Mouse (Mus musculus): ENCODE results near the gene Gak. TPM values are rescaled to one million over a fixed set of nuclear protein-coding genes. Genes with fewer than 3 reads are reported as not detected.

Gene Gak
- polyA plus RNA-seq, 1 experiment from 2014 or later: 46.2 TPM

DNA sequence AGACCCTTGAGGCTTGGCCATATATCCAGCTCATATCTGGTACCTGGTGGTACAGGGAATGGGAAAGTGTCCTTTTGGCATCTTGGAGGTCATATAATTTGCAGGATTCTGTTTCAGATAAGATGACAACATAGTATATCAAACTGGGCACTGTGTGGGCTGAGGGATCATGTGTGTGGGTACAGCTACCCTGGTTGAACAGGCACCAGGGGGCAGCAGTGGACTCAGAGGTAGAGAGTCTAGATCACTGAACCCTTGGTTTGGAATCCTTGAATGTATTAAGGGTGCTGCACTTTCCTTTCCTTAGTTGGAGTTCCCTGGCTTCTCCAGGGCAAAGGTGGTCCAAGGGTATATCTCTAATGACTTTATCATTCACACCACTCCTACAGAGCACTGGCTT lies 41.2 kb upstream of the Gak start:
- H3K9ac ChIP-seq (ENCODE audit: low read depth, low read length): no peak overlapping the region
- no peak for ATAC-seq (ENCODE audit: low read depth)

GRCm38 (mm10) chr5:108669986-108670385 lies 40.4 kb upstream of the Gak start:
- Histone ChIP-seq H3K4me1 (ENCODE audit: control insufficient read depth, insufficient read depth, low read length) (peaks cover 13% of the 10 kb centered on the region; the same call in 1 of the 2 replicates), H3K27ac (replicated peaks; ENCODE audit: low read depth, low read length) (peak overlapping the region; percentile 88; the same call in 1 of the 2 replicates), H3K4me3 (ENCODE audit: low read depth, low read length) (peak overlapping the region; percentile 53), H3K27me3 (replicated peaks; ENCODE audit: control insufficient read depth, insufficient read depth, low read length) (no peaks in the 10 kb centered on the region), H3K9ac (ENCODE audit: low read depth, low read length) (peak overlapping the region; percentile 76; the same call in 1 of the 2 replicates), H3K36me3 (ENCODE audit: control insufficient read depth, insufficient read depth, low read length) (peaks cover 17% of the 10 kb centered on the region; the same call in 1 of the 2 replicates), H3K4me2 (ENCODE audit: low read depth, low read length) (peak overlapping the region; percentile 78), H3K9me3 (ENCODE audit: control insufficient read depth, low read length) (no peaks in the 10 kb centered on the region)
- 78% methylated on average over 9 of the region's 9 CpGs for WGBS
- ATAC-seq (ENCODE audit: low read depth): no peak
- no peak for DNase-seq (ENCODE audit: low spot score)

More for the DNA sequence above, 41.2 kb upstream of the Gak start:
- no peak for DNase-seq (ENCODE audit: low spot score)
- Histone ChIP-seq H3K27ac (replicated peaks; ENCODE audit: low read depth, low read length) (no peak overlapping the region), H3K9me3 (ENCODE audit: control insufficient read depth, low read length) (no peaks in the 10 kb centered on the region), H3K27me3 (replicated peaks; ENCODE audit: control insufficient read depth, insufficient read depth, low read length) (no peaks in the 10 kb centered on the region), H3K4me2 (ENCODE audit: low read depth, low read length) (no peak overlapping the region), H3K4me1 (ENCODE audit: control insufficient read depth, insufficient read depth, low read length) (peaks cover 13% of the 10 kb centered on the region; the same call in 1 of the 2 replicates), H3K36me3 (ENCODE audit: control insufficient read depth, insufficient read depth, low read length) (peaks cover 17% of the 10 kb centered on the region; the same call in 1 of the 2 replicates), H3K4me3 (ENCODE audit: low read depth, low read length) (no peak overlapping the region)

GRCm38 (mm10) chr5:108668977-108669936 lies 39.7 kb upstream of the Gak start, which contains the start of gene Dgkq:
TSS of gene Dgkq (minus strand) at chr5:108669672.
- H3K4me2 ChIP-seq (ENCODE audit: low read depth, low read length): peak within 1 kb of the TSS; percentile 78
- peak within 1 kb of the TSS; percentile 76 for H3K9ac ChIP-seq (ENCODE audit: low read depth, low read length)
- peak within 1 kb of the TSS; percentile 88 for H3K27ac ChIP-seq (replicated peaks; ENCODE audit: low read depth, low read length)
- peak within 1 kb of the TSS; percentile 53 for H3K4me3 ChIP-seq (ENCODE audit: low read depth, low read length)
- no peaks in the 10 kb centered on the region for H3K9me3 ChIP-seq (ENCODE audit: control insufficient read depth, low read length)
- DNase-seq (ENCODE audit: low spot score) (peak; percentile 89), ATAC-seq (ENCODE audit: low read depth) (peak; percentile 84)
- H3K4me1 ChIP-seq (ENCODE audit: control insufficient read depth, insufficient read depth, low read length): peaks cover 13% of the 10 kb centered on the region; the same call in 1 of the 2 replicates
- WGBS: 7% methylated on average over 35 of the region's 43 CpGs
- H3K36me3 ChIP-seq (ENCODE audit: control insufficient read depth, insufficient read depth, low read length): peaks cover 17% of the 10 kb centered on the region; the same call in 1 of the 2 replicates
- no peaks in the 10 kb centered on the region for H3K27me3 ChIP-seq (replicated peaks; ENCODE audit: control insufficient read depth, insufficient read depth, low read length)

DNA sequence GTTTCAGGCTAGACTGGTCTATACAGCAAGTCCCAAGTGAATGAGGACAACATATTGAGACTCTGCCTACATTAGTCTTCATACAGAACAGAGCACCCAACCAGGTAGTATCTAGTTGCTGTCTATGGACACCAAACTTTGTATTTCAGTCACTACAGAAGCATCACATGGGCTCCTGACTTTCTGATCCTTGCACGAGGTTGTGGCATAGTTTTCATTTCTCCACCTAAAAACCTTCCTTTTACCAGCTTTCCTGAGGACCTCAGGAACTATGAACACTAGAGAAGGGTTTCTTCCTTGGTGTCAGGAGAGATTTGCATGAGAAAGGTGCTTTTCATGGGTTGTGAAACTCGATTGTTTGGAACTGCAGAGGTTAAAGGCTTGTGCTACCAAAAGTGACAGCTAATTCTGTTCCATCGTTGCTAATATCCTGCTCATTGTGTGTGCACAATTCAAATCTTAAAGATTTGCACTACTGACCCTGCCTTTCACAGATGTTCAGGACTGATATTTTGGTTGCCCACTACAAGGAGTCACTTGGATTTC lies 38.9 kb upstream of the Gak start:
- no peaks in the 10 kb centered on the region for H3K27me3 ChIP-seq (replicated peaks; ENCODE audit: control insufficient read depth, insufficient read depth, low read length)
- H3K36me3 ChIP-seq (ENCODE audit: control insufficient read depth, insufficient read depth, low read length): peaks cover 17% of the 10 kb centered on the region; the same call in 1 of the 2 replicates
- H3K9me3 ChIP-seq (ENCODE audit: control insufficient read depth, low read length): no peaks in the 10 kb centered on the region
- peak overlapping the region; percentile 78 for H3K4me2 ChIP-seq (ENCODE audit: low read depth, low read length)
- peak overlapping the region; percentile 88 for H3K27ac ChIP-seq (replicated peaks; ENCODE audit: low read depth, low read length)
- peak overlapping the region; percentile 76 for H3K9ac ChIP-seq (ENCODE audit: low read depth, low read length)
- 11% methylated on average over 3 of the region's 3 CpGs for WGBS
- peak overlapping the region; percentile 53 for H3K4me3 ChIP-seq (ENCODE audit: low read depth, low read length)
- peaks cover 13% of the 10 kb centered on the region; the same call in 1 of the 2 replicates for H3K4me1 ChIP-seq (ENCODE audit: control insufficient read depth, insufficient read depth, low read length)
- DNase-seq (ENCODE audit: low spot score) (no peak), ATAC-seq (ENCODE audit: low read depth) (no peak)

- H3K27ac ChIP-seq (replicated peaks; ENCODE audit: low read depth, low read length): no peak overlapping the region
- no peak for ATAC-seq (ENCODE audit: low read depth)
- WGBS: 67% methylated on average over 2 of the region's 2 CpGs
These were observed 37.8 kb upstream of the Gak start for GRCm38 (mm10) chr5:108667370-108667769.

GRCm38 (mm10) chr5:108665066-108665465 lies 35.5 kb upstream of the Gak start:
- H3K9me3 ChIP-seq (ENCODE audit: control insufficient read depth, low read length): no peaks in the 10 kb centered on the region
- no peak overlapping the region for H3K4me2 ChIP-seq (ENCODE audit: low read depth, low read length)
- H3K36me3 ChIP-seq (ENCODE audit: control insufficient read depth, insufficient read depth, low read length): no peaks in the 10 kb centered on the region
- no peak overlapping the region for H3K4me3 ChIP-seq (ENCODE audit: low read depth, low read length)
- peaks cover 12% of the 10 kb centered on the region; the same call in 1 of the 2 replicates for H3K4me1 ChIP-seq (ENCODE audit: control insufficient read depth, insufficient read depth, low read length)
- DNase-seq (ENCODE audit: low spot score) (no peak), ATAC-seq (ENCODE audit: low read depth) (no peak)
- H3K27me3 ChIP-seq (replicated peaks; ENCODE audit: control insufficient read depth, insufficient read depth, low read length): no peaks in the 10 kb centered on the region
- H3K27ac ChIP-seq (replicated peaks; ENCODE audit: low read depth, low read length): no peak overlapping the region
- WGBS: 48% methylated on average over 3 of the region's 3 CpGs
- H3K9ac ChIP-seq (ENCODE audit: low read depth, low read length): no peak overlapping the region

More at GRCm38 (mm10) chr5:108667370-108667769, 37.8 kb upstream of the Gak start:
- Histone ChIP-seq H3K9me3 (ENCODE audit: control insufficient read depth, low read length) (no peaks in the 10 kb centered on the region), H3K4me1 (ENCODE audit: control insufficient read depth, insufficient read depth, low read length) (peaks cover 13% of the 10 kb centered on the region; the same call in 1 of the 2 replicates), H3K4me2 (ENCODE audit: low read depth, low read length) (no peak overlapping the region), H3K36me3 (ENCODE audit: control insufficient read depth, insufficient read depth, low read length) (peaks cover 11% of the 10 kb centered on the region; the same call in 1 of the 2 replicates), H3K27me3 (replicated peaks; ENCODE audit: control insufficient read depth, insufficient read depth, low read length) (no peaks in the 10 kb centered on the region), H3K4me3 (ENCODE audit: low read depth, low read length) (no peak overlapping the region), H3K9ac (ENCODE audit: low read depth, low read length) (no peak overlapping the region)
- DNase-seq (ENCODE audit: low spot score): no peak

DNA sequence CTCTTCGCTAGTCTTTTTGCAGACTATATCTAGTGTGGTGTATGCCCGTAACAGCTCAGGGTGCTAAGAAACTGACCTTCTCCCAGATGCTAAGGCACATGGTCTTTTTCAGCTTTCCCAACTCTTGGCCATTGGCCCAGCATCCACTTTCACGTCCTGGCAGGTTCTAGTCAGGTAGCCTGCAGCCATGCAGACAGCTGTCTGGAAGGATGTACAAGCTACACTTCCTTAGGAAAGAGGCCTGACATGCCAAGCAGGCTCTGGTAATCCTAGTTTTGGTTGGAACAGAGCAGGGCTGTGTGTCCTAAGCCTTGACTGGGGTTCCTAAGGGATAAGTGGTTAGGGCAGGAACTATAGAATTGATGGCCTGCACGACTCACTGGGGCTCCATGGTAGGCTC lies 33.2 kb upstream of the Gak start:
- WGBS: 84% methylated on average over 4 of the region's 4 CpGs
- no peaks in the 10 kb centered on the region for H3K9me3 ChIP-seq (ENCODE audit: control insufficient read depth, low read length)
- peaks cover 3% of the 10 kb centered on the region; the same call in 1 of the 2 replicates for H3K36me3 ChIP-seq (ENCODE audit: control insufficient read depth, insufficient read depth, low read length)
- peaks cover 8% of the 10 kb centered on the region for H3K4me1 ChIP-seq (ENCODE audit: control insufficient read depth, insufficient read depth, low read length)
- H3K27me3 ChIP-seq (replicated peaks; ENCODE audit: control insufficient read depth, insufficient read depth, low read length): no peaks in the 10 kb centered on the region
- DNase-seq (ENCODE audit: low spot score) (no peak), ATAC-seq (ENCODE audit: low read depth) (no peak)
- no peak overlapping the region for H3K4me3 ChIP-seq (ENCODE audit: low read depth, low read length)
- H3K27ac ChIP-seq (replicated peaks; ENCODE audit: low read depth, low read length): no peak overlapping the region
- no peak overlapping the region for H3K4me2 ChIP-seq (ENCODE audit: low read depth, low read length)
- no peak overlapping the region for H3K9ac ChIP-seq (ENCODE audit: low read depth, low read length)

DNA sequence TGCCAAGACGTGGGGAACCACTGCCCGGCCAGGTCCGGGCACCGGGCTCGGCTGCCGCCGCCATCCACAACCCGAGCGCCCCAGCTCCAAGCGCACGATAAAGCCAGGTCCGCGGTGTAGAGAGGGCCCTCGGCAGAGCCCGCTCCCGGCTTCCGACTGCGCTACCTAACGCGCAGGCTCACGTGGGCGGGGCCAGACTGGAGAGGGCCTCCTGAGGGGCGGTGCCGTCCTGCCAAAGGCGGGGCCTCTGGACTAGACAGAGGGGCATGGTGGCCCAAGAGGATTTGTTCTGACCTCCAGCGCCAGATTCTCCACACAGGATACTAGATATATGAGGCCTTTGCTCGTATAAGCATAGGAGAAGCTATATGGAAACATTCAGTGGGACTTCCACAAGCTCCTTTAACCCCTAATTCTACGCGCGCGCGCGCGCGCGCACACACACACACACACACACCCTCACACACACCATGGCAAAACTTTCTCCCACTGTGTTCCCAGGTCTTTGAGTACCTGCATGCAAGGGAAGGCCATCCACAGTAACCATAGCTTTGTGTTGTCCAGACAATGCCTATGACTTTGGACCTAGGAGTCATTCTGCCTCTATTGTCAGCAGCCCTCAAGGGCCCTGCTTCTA lies 31.2 kb upstream of the Gak start:
- Histone ChIP-seq H3K27ac (replicated peaks; ENCODE audit: low read depth, low read length) (no peak overlapping the region), H3K4me2 (ENCODE audit: low read depth, low read length) (peak overlapping the region; percentile 88), H3K4me1 (ENCODE audit: control insufficient read depth, insufficient read depth, low read length) (peaks cover 8% of the 10 kb centered on the region), H3K9ac (ENCODE audit: low read depth, low read length) (peak overlapping the region; percentile 97), H3K27me3 (replicated peaks; ENCODE audit: control insufficient read depth, insufficient read depth, low read length) (no peaks in the 10 kb centered on the region), H3K9me3 (ENCODE audit: control insufficient read depth, low read length) (no peaks in the 10 kb centered on the region), H3K4me3 (ENCODE audit: low read depth, low read length) (peak overlapping the region; percentile 83), H3K36me3 (ENCODE audit: control insufficient read depth, insufficient read depth, low read length) (peaks cover 23% of the 10 kb centered on the region)
- ATAC-seq (ENCODE audit: low read depth) (peak; percentile 99), DNase-seq (ENCODE audit: low spot score) (peak; percentile 96)
- WGBS: 35% methylated on average over 16 of the region's 36 CpGs
